Mouse (Mus musculus) retina, postnatal 1 day (tissue): ENCODE measurements around the gene Evi2a.

ENCODE experiments used
- DNase-seq: peaks from one replicate; pipeline ENCODE4 v3.0.0-alpha.2; 2012

Evi2a gene

GRCm38 (mm10) chr11:79523560-79524309 lies 6.7 kb downstream of the Evi2a start, which contains the start of gene Evi2b:
Gene Evi2b, minus strand, starts transcription at chr11:79523762.
- no peak for DNase-seq

- DNase-seq: no peak
Observed at GRCm38 (mm10) chr11:79522944-79523343, 7.5 kb downstream of the Evi2a start.

GRCm38 (mm10) chr11:79521930-79522329 lies 8.5 kb downstream of the Evi2a start:
- DNase-seq: no peak

GRCm38 (mm10) chr11:79520772-79521171 lies 9.6 kb downstream of the Evi2a start:
- DNase-seq: no peak

- no peak for DNase-seq
Observed at GRCm38 (mm10) chr11:79519878-79520291, 10.5 kb downstream of the Evi2a start.

GRCm38 (mm10) chr11:79519299-79519698 lies 11.1 kb downstream of the Evi2a start:
- DNase-seq: no peak

GRCm38 (mm10) chr11:79515798-79516197 lies 14.6 kb downstream of the Evi2a start:
- DNase-seq: no peak

GRCm38 (mm10) chr11:79515331-79515730 lies 15.1 kb downstream of the Evi2a start:
- no peak for DNase-seq

- DNase-seq: no peak
Observed at GRCm38 (mm10) chr11:79511970-79512369, 18.4 kb downstream of the Evi2a start.

GRCm38 (mm10) chr11:79504506-79504905 lies 25.9 kb downstream of the Evi2a start:
- DNase-seq: no peak

GRCm38 (mm10) chr11:79503845-79504244 lies 26.6 kb downstream of the Evi2a start, which contains the start of gene Omg:
Gene Omg, minus strand, starts transcription at chr11:79504084.
- DNase-seq: peak; percentile 48

GRCm38 (mm10) chr11:79502917-79503316 lies 27.5 kb downstream of the Evi2a start:
- peak; percentile 84 for DNase-seq

- peak; percentile 89 for DNase-seq
Observed at GRCm38 (mm10) chr11:79494976-79495800, 35.2 kb downstream of the Evi2a start.

- DNase-seq: no peak
Observed at GRCm38 (mm10) chr11:79484721-79485120, 45.7 kb downstream of the Evi2a start.

- no peak for DNase-seq
Observed at GRCm38 (mm10) chr11:79483876-79484528, 46.4 kb downstream of the Evi2a start.

GRCm38 (mm10) chr11:79483392-79483791 lies 47.0 kb downstream of the Evi2a start:
- no peak for DNase-seq
